Mouse (Mus musculus) forebrain, embryonic 11.5 days (tissue): ENCODE results near the gene Arhgef17. TPM values are rescaled to one million over a fixed set of nuclear protein-coding genes. Genes with fewer than 3 reads are reported as not detected.
"Not testable (repeated sequence)": the region's sequence is repeated elsewhere in the genome, so short reads cannot be mapped to it uniquely, and the experiment has no call there.

Experiments used
- ATAC-seq: fragments of 200-750 bp; cut with Nextera tagmentation; replicated peaks from 2 replicates; pipeline ENCODE4 v1.8.0; 2017; ENCODE audit warnings: moderate TSS enrichment; ENCODE audit not compliant: low FRiP score
- DNase-seq: peaks from one replicate; pipeline ENCODE4 v3.0.0-alpha.2; 2017; ENCODE audit warnings: low spot score
- H3K27ac ChIP-seq: fragments of 300-500 bp; sonication (generic); 2 replicates; pipeline ENCODE4 v1.5.1; 2014; ENCODE audit warnings: low read depth, low read length
- H3K27me3 ChIP-seq: fragments of 300-500 bp; sonication (generic); 2 replicates; pipeline ENCODE4 v1.6.1; 2014; ENCODE audit warnings: mild to moderate bottlenecking, low read length, mixed read lengths; ENCODE audit not compliant: control insufficient read depth, insufficient read depth
- H3K36me3 ChIP-seq: fragments of 300-500 bp; sonication (generic); 2 replicates; pipeline ENCODE4 v1.6.1; 2014; ENCODE audit warnings: mild to moderate bottlenecking, low read length, moderate library complexity, mixed read lengths; ENCODE audit not compliant: control insufficient read depth, insufficient read depth
- H3K4me1 ChIP-seq: fragments of 300-500 bp; sonication (generic); replicated peaks from 2 replicates; pipeline ENCODE4 v1.6.1; 2014; ENCODE audit warnings: low read length, mixed read lengths; ENCODE audit not compliant: control insufficient read depth, insufficient read depth
- H3K4me2 ChIP-seq: fragments of 300-500 bp; sonication (generic); 2 replicates; pipeline ENCODE4 v1.6.1; 2014; ENCODE audit warnings: low read depth, mild to moderate bottlenecking, low read length, moderate library complexity, mixed read lengths; ENCODE audit not compliant: severe bottlenecking
- H3K4me3 ChIP-seq: fragments of 300-500 bp; sonication (generic); 2 replicates; pipeline ENCODE4 v1.5.1; 2014; ENCODE audit warnings: low read depth, low read length
- H3K9ac ChIP-seq: fragments of 300-500 bp; sonication (generic); 2 replicates; pipeline ENCODE4 v1.6.1; 2014; ENCODE audit warnings: low read length
- H3K9me3 ChIP-seq: fragments of 300-500 bp; sonication (generic); 2 replicates; pipeline ENCODE4 v1.6.1; 2016; ENCODE audit warnings: low read length, mixed read lengths; ENCODE audit not compliant: control insufficient read depth
- WGBS: fragments of 180-500 bp; shearing (Covaris S2); extraction: QIAGEN DNeasy Blood & Tissue Kit; methylation state at CpG from one replicate; pipeline ENCODE4 v1.1.7; 2014; 5-methylcytosine and 5-hydroxymethylcytosine counted together
- polyA plus RNA-seq: library from polyadenylated mRNA; unstranded; fragments of >200 nt; fragmentation: Nextera tagmentation; extraction: Ambion mirVana; gene quantifications from 2 replicates; pipeline ENCODE4 v1.2.1, GENCODE M21; 2014

The Arhgef17 gene
- polyA plus RNA-seq, 1 experiment from 2014 or later, result 10.1 TPM

- Histone ChIP-seq H3K4me2 (no peak overlapping the region), H3K9me3 (no peaks in the 10 kb centered on the region), H3K4me1 (no peaks in the 10 kb centered on the region), H3K27ac (no peak overlapping the region), H3K9ac (no peak overlapping the region), H3K27me3 (no peaks in the 10 kb centered on the region), H3K4me3 (no peak overlapping the region), H3K36me3 (no peaks in the 10 kb centered on the region)
- 83% methylated on average over 3 of the region's 3 CpGs for WGBS
- DNase-seq (no peak), ATAC-seq (no peak)
These were observed 78.5 kb downstream of the Arhgef17 start for GRCm38 (mm10) chr7:100853396-100853795.

GRCm38 (mm10) chr7:100851481-100852356 is 80.2 kb downstream of the Arhgef17 start:
- Histone ChIP-seq H3K27me3 (no peaks in the 10 kb centered on the region), H3K4me1 (no peaks in the 10 kb centered on the region), H3K4me2 (no peak overlapping the region), H3K27ac (no peak overlapping the region), H3K9ac (no peak overlapping the region), H3K9me3 (no peaks in the 10 kb centered on the region), H3K36me3 (no peaks in the 10 kb centered on the region), H3K4me3 (no peak overlapping the region)
- ATAC-seq (no peak), DNase-seq (no peak)
- WGBS, result 78% methylated on average over 9 of the region's 9 CpGs

- WGBS, result 98% methylated on average over 2 of the region's 2 CpGs
- no peak for DNase-seq
- no peaks in the 10 kb centered on the region for H3K4me1 ChIP-seq
These were observed 82.4 kb downstream of the Arhgef17 start for GRCm38 (mm10) chr7:100849508-100849907.

GRCm38 (mm10) chr7:100848744-100849143 is 83.2 kb downstream of the Arhgef17 start:
- no peaks in the 10 kb centered on the region for H3K9me3 ChIP-seq
- ATAC-seq (no peak), DNase-seq (peak; percentile 75)
- H3K4me2 ChIP-seq, result no peak overlapping the region
- H3K9ac ChIP-seq, result no peak overlapping the region
- H3K4me3 ChIP-seq, result no peak overlapping the region
- H3K27me3 ChIP-seq, result no peaks in the 10 kb centered on the region
- H3K36me3 ChIP-seq, result no peaks in the 10 kb centered on the region
- H3K27ac ChIP-seq, result no peak overlapping the region
- no peaks in the 10 kb centered on the region for H3K4me1 ChIP-seq
- WGBS, result 21% methylated on average over 6 of the region's 6 CpGs

More at GRCm38 (mm10) chr7:100849508-100849907, 82.4 kb downstream of the Arhgef17 start:
- no peak for ATAC-seq
- H3K9ac ChIP-seq, result no peak overlapping the region
- no peak overlapping the region for H3K4me3 ChIP-seq
- H3K27ac ChIP-seq, result no peak overlapping the region
- no peak overlapping the region for H3K4me2 ChIP-seq
- no peaks in the 10 kb centered on the region for H3K36me3 ChIP-seq
- H3K9me3 ChIP-seq, result no peaks in the 10 kb centered on the region
- H3K27me3 ChIP-seq, result no peaks in the 10 kb centered on the region

GRCm38 (mm10) chr7:100847131-100847530 is 84.8 kb downstream of the Arhgef17 start:
- H3K4me3 ChIP-seq, result no peak overlapping the region
- no peaks in the 10 kb centered on the region for H3K9me3 ChIP-seq
- H3K27ac ChIP-seq, result no peak overlapping the region
- ATAC-seq (no peak), DNase-seq (no peak)
- H3K36me3 ChIP-seq, result no peaks in the 10 kb centered on the region
- H3K4me1 ChIP-seq, result no peaks in the 10 kb centered on the region
- H3K27me3 ChIP-seq, result no peaks in the 10 kb centered on the region
- H3K4me2 ChIP-seq, result no peak overlapping the region
- H3K9ac ChIP-seq, result no peak overlapping the region
- 91% methylated on average over 6 of the region's 6 CpGs for WGBS

- not testable (repeated sequence) for H3K27ac ChIP-seq, H3K27me3 ChIP-seq, DNase-seq, H3K9ac ChIP-seq, ATAC-seq, H3K4me1 ChIP-seq, H3K4me2 ChIP-seq, H3K36me3 ChIP-seq, H3K4me3 ChIP-seq, H3K9me3 ChIP-seq
- 80% methylated on average over 7 of the region's 7 CpGs for WGBS
These were observed 85.9 kb downstream of the Arhgef17 start for GRCm38 (mm10) chr7:100846033-100846432.

- H3K4me1 ChIP-seq, result no peaks in the 10 kb centered on the region
- H3K4me3 ChIP-seq, result no peak overlapping the region
- DNase-seq (no peak), ATAC-seq (no peak)
- H3K9me3 ChIP-seq, result no peaks in the 10 kb centered on the region
- H3K36me3 ChIP-seq, result no peaks in the 10 kb centered on the region
- no peak overlapping the region for H3K9ac ChIP-seq
- 64% methylated on average over 1 of the region's 1 CpGs for WGBS
- no peaks in the 10 kb centered on the region for H3K27me3 ChIP-seq
- H3K27ac ChIP-seq, result no peak overlapping the region
- H3K4me2 ChIP-seq, result no peak overlapping the region
These were observed 86.5 kb downstream of the Arhgef17 start for GRCm38 (mm10) chr7:100845412-100845811.

- DNase-seq (no peak), ATAC-seq (no peak)
- H3K36me3 ChIP-seq, result no peaks in the 10 kb centered on the region
- H3K4me1 ChIP-seq, result no peaks in the 10 kb centered on the region
- no peak overlapping the region for H3K4me3 ChIP-seq
- H3K4me2 ChIP-seq, result no peak overlapping the region
- H3K9ac ChIP-seq, result no peak overlapping the region
- no peaks in the 10 kb centered on the region for H3K27me3 ChIP-seq
- H3K27ac ChIP-seq, result no peak overlapping the region
- no peaks in the 10 kb centered on the region for H3K9me3 ChIP-seq
These were observed 86.9 kb downstream of the Arhgef17 start for GRCm38 (mm10) chr7:100845026-100845400.
